Mouse (Mus musculus) hindbrain, embryonic 14.5 days (tissue): ENCODE results near the gene Lrrc32. TPM values are rescaled to one million over a fixed set of nuclear protein-coding genes. Genes with fewer than 3 reads are reported as not detected.

ENCODE experiments used
- ATAC-seq: fragments of 200-750 bp; cut with Nextera tagmentation; 2 replicates; pipeline ENCODE4 v1.8.0; 2017; ENCODE audit warnings: moderate number of reproducible peaks, mild to moderate bottlenecking, moderate TSS enrichment, moderate library complexity; ENCODE audit not compliant: low FRiP score
- DNase-seq: peaks from one replicate; pipeline ENCODE4 v3.0.0-alpha.2; 2015; ENCODE audit warnings: low spot score
- H3K27ac ChIP-seq: fragments of 300-500 bp; sonication (generic); 2 replicates; pipeline ENCODE4 v1.5.1; 2014; ENCODE audit warnings: mild to moderate bottlenecking, moderate library complexity
- H3K27me3 ChIP-seq: fragments of 300-500 bp; sonication (generic); 2 replicates; pipeline ENCODE4 v1.6.1; 2014; ENCODE audit warnings: mild to moderate bottlenecking, low read length, mixed read lengths; ENCODE audit not compliant: control insufficient read depth, insufficient read depth
- H3K36me3 ChIP-seq: fragments of 300-500 bp; sonication (generic); replicated peaks from 2 replicates; pipeline ENCODE4 v1.6.1; 2014; ENCODE audit not compliant: control insufficient read depth, insufficient read depth
- H3K4me1 ChIP-seq: fragments of 300-500 bp; sonication (generic); replicated peaks from 2 replicates; pipeline ENCODE4 v1.6.1; 2014; ENCODE audit warnings: antibody characterized with exemption, low read length, mixed read lengths; ENCODE audit not compliant: control insufficient read depth, insufficient read depth
- H3K4me2 ChIP-seq: fragments of 300-500 bp; sonication (generic); replicated peaks from 2 replicates; pipeline ENCODE4 v1.6.1; 2014; ENCODE audit warnings: mild to moderate bottlenecking, moderate library complexity
- H3K4me3 ChIP-seq: fragments of 300-500 bp; sonication (generic); replicated peaks from 2 replicates; pipeline ENCODE4 v1.5.1; 2014; ENCODE audit warnings: mild to moderate bottlenecking, low read length
- H3K9ac ChIP-seq: fragments of 300-500 bp; sonication (generic); 2 replicates; pipeline ENCODE4 v1.6.1; 2014
- H3K9me3 ChIP-seq: fragments of 300-500 bp; sonication (generic); 2 replicates; pipeline ENCODE4 v1.6.1; 2016; ENCODE audit warnings: low read length; ENCODE audit not compliant: control insufficient read depth
- WGBS: fragments of 180-500 bp; shearing (Covaris S2); extraction: QIAGEN DNeasy Blood & Tissue Kit; methylation state at CpG from one replicate; pipeline ENCODE4 v1.1.7; 2014; 5-methylcytosine and 5-hydroxymethylcytosine counted together
- polyA plus RNA-seq: library from polyadenylated mRNA; unstranded; fragments of >200 nt; fragmentation: Nextera tagmentation; extraction: Ambion mirVana; gene quantifications from 2 replicates; pipeline ENCODE4 v1.2.1, GENCODE M21; 2014

Gene Lrrc32
- polyA plus RNA-seq, 1 experiment from 2014 or later, result 7.2 TPM

DNA sequence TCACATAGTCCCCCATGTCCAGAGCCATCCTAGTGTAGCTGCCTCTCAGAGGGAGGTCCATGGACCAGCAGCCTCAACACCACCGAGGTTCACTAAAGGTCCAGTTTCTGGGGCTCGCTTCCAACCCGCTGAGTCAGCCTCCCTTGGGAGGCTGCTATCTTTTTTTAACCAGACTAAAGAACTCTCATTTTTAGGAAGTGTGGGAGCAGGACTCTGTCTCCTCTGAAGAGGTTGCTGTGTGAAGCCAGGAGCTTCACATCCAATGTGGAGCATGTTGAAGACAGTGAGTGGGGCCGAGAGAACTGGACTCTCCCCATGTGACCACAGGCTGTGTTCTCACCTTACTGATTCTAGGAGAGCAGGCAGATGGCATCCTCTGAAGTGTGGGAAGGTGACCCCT lies 3.6 kb upstream of the Lrrc32 start:
- 77% methylated on average over 4 of the region's 4 CpGs for WGBS
- peaks cover 16% of the 10 kb centered on the region for H3K4me1 ChIP-seq

GRCm38 (mm10) chr7:98486471-98486917 lies 2.6 kb upstream of the Lrrc32 start:
- WGBS, result 34% methylated on average over 7 of the region's 7 CpGs
- no peaks in the 10 kb centered on the region for H3K27me3 ChIP-seq

More for the DNA sequence above, 3.6 kb upstream of the Lrrc32 start:
- no peak overlapping the region for H3K27ac ChIP-seq
- DNase-seq (no peak), ATAC-seq (no peak)
- no peak overlapping the region for H3K9ac ChIP-seq
- no peaks in the 10 kb centered on the region for H3K36me3 ChIP-seq
- no peak overlapping the region for H3K4me2 ChIP-seq
- no peaks in the 10 kb centered on the region for H3K27me3 ChIP-seq
- no peaks in the 10 kb centered on the region for H3K9me3 ChIP-seq
- no peak overlapping the region for H3K4me3 ChIP-seq

GRCm38 (mm10) chr7:98487202-98487980 lies 1.7 kb upstream of the Lrrc32 start:
- ATAC-seq, result no peak
- 84% methylated on average over 11 of the region's 11 CpGs for WGBS

More at GRCm38 (mm10) chr7:98486471-98486917, 2.6 kb upstream of the Lrrc32 start:
- no peak overlapping the region for H3K4me2 ChIP-seq
- H3K4me3 ChIP-seq, result no peak overlapping the region
- H3K36me3 ChIP-seq, result no peaks in the 10 kb centered on the region
- ATAC-seq, result no peak
- peaks cover 16% of the 10 kb centered on the region for H3K4me1 ChIP-seq
- no peak overlapping the region for H3K27ac ChIP-seq
- H3K9ac ChIP-seq, result no peak overlapping the region
- no peak for DNase-seq
- H3K9me3 ChIP-seq, result no peaks in the 10 kb centered on the region

DNA sequence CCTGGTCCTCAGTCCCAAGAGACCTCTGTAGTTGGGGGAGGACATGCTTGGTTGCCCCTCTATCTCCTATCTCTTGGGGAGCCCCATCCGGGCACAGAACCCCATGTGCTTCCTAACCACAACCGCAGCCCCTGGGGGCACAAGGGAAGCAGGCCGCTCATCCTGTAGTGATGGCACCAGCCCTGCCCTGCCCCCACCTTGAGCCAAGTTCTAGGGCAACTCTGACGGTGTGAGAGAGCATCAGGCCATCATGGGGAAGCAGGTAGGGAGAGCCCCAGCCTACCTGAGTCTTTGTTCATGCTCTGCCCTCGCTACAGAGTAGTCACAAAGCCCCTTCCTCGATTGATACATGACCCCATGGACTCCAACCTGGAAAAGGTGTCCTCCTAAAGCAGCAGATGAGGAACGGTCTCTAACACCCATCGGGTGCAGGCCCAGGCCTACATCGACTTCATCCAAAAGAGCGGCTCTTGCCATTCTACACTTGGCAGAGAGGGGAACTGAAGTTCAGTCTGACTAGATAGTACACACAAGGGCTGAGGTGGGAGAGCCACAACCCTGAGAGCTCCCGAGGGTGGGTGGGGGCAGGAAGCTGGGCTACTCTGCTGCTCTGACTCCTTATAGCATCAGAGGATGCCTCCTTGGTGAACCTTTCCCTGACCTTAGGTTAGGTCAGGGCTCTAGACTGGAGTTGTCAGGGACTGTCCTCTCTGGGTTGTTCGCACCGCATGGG lies 519 bp upstream of the Lrrc32 start:
- no peaks in the 10 kb centered on the region for H3K9me3 ChIP-seq
- H3K4me2 ChIP-seq, result peak overlapping the region; percentile 80; the same call in 1 of the 2 replicates
- DNase-seq (no peak), ATAC-seq (peak; percentile 13; the same call in 1 of the 2 replicates)
- peaks cover 16% of the 10 kb centered on the region for H3K4me1 ChIP-seq
- H3K27me3 ChIP-seq, result no peaks in the 10 kb centered on the region
- no peak overlapping the region for H3K4me3 ChIP-seq
- WGBS, result 86% methylated on average over 13 of the region's 13 CpGs
- H3K36me3 ChIP-seq, result no peaks in the 10 kb centered on the region
- H3K9ac ChIP-seq, result no peak overlapping the region
- H3K27ac ChIP-seq, result no peak overlapping the region

More at GRCm38 (mm10) chr7:98487202-98487980, 1.7 kb upstream of the Lrrc32 start:
- no peak for DNase-seq
- Histone ChIP-seq H3K27ac (no peak overlapping the region), H3K9ac (no peak overlapping the region), H3K4me2 (no peak overlapping the region), H3K27me3 (no peaks in the 10 kb centered on the region), H3K4me1 (peaks cover 16% of the 10 kb centered on the region), H3K9me3 (no peaks in the 10 kb centered on the region), H3K4me3 (no peak overlapping the region), H3K36me3 (no peaks in the 10 kb centered on the region)

DNA sequence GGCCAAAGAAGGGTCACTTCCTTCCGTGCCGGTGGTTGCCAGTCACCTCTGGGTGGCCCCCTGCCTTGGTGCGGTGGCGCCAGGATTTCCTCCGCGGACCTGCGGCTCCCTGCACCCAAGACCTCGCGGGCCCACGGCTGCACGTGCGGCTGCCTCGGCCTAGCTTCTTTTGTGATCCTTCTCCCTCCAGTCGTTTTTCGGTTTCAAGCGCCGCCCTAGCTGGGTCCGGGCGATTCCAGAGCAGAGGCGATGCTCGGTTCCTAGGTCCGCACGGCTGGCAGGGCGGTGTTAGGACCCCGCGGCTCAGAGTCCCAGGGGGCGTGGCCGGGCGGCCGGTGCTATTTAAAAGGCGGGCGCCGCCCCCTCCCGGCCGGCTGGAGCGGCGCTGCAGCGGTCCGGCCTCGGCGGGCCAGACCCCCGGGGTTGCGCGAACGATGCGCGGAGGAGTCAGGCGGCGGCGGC lies 571 bp downstream of the Lrrc32 start:
- DNase-seq (peak; percentile 74), ATAC-seq (peak; percentile 80)
- Histone ChIP-seq H3K4me3 (peak overlapping the region; percentile 42), H3K9ac (peak overlapping the region; percentile 56), H3K27ac (no peak overlapping the region), H3K4me1 (peaks cover 16% of the 10 kb centered on the region), H3K27me3 (no peaks in the 10 kb centered on the region), H3K9me3 (no peaks in the 10 kb centered on the region), H3K36me3 (no peaks in the 10 kb centered on the region), H3K4me2 (peak overlapping the region; percentile 80)
- WGBS, result under 1% methylated on average over 50 of the region's 50 CpGs

DNA sequence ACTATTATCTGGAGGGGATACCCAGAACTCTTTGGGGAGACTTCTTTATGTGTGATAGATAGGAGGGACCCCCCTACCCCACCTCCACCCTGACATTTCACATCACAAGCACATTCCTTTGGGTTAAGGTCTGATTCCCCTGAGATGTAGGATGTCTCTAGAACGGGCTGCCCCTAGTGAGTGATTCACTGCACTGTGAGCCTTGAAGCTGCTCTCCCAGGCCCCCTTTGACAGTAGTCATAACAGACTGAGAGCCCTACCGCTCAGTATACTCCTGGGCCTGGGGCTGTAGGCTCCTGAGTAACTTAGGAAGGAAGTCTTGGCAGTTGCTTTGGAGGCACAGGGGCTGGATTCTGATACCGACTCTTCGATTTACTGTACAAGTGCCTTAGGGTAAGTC lies 1.2 kb downstream of the Lrrc32 start:
- peak; percentile 38 for DNase-seq
- Histone ChIP-seq H3K27me3 (no peaks in the 10 kb centered on the region), H3K9ac (no peak overlapping the region), H3K4me3 (peak overlapping the region; percentile 42), H3K36me3 (no peaks in the 10 kb centered on the region), H3K4me2 (peak overlapping the region; percentile 80), H3K4me1 (peaks cover 16% of the 10 kb centered on the region), H3K9me3 (no peaks in the 10 kb centered on the region), H3K27ac (no peak overlapping the region)
- WGBS, result 66% methylated on average over 4 of the region's 4 CpGs
- ATAC-seq, result no peak

- H3K4me3 ChIP-seq, result no peak overlapping the region
- DNase-seq (no peak), ATAC-seq (no peak)
- H3K4me1 ChIP-seq, result peaks cover 16% of the 10 kb centered on the region
- peak overlapping the region; percentile 80; the same call in 1 of the 2 replicates for H3K4me2 ChIP-seq
- H3K9ac ChIP-seq, result no peak overlapping the region
- no peaks in the 10 kb centered on the region for H3K27me3 ChIP-seq
- H3K27ac ChIP-seq, result no peak overlapping the region
- no peaks in the 10 kb centered on the region for H3K9me3 ChIP-seq
- 97% methylated on average over 6 of the region's 6 CpGs for WGBS
- H3K36me3 ChIP-seq, result no peaks in the 10 kb centered on the region
These were observed 1.8 kb downstream of the Lrrc32 start for GRCm38 (mm10) chr7:98490911-98491310.

- H3K27ac ChIP-seq, result no peak overlapping the region
- H3K27me3 ChIP-seq, result no peaks in the 10 kb centered on the region
- H3K4me2 ChIP-seq, result 0 out of 2 replicates have a peak overlapping the region, but pooled peaks have one; percentile 6
- no peak for ATAC-seq
- H3K4me3 ChIP-seq, result no peak overlapping the region
- no peak for DNase-seq
- H3K9me3 ChIP-seq, result no peaks in the 10 kb centered on the region
- no peaks in the 10 kb centered on the region for H3K36me3 ChIP-seq
- WGBS, result 66% methylated on average over 9 of the region's 9 CpGs
- H3K4me1 ChIP-seq, result peaks cover 12% of the 10 kb centered on the region; the same call in 1 of the 2 replicates
- no peak overlapping the region for H3K9ac ChIP-seq
These were observed 2.5 kb downstream of the Lrrc32 start for GRCm38 (mm10) chr7:98491451-98492200.
